Mouse (Mus musculus) cerebellum, adult 9-10 months (tissue): ENCODE measurements around the gene Sp9.
A peak's percentile ranks its signal among the peaks of the same experiment; 100 is the strongest.

Experiments used
- DNase-seq: peaks from one replicate; pipeline ENCODE4 v3.0.0; 2022

Sp9 gene

GRCm38 (mm10) chr2:73275261-73276040, 3.7 kb downstream of the Sp9 start:
- DNase-seq = peak; percentile 15

DNA sequence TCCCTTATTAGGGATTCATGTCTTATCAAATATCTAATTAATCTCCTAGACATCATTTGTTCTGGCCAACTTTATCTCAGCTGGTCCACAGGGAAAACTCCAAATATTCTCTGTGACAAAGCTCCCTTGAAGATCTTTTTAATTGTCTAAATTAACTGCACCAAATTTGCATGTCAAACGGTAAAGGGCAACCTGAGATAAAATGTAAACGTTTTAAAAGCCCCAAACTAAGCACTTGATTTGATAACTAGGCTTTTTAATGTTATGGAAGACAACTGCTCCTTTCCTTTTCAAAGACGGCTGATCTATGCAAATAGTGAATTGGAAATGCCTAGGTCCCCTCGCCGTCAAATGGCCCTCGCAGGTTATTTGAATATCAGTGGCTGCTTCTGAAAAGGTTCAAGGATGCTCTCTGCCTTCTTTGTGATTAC, 4.4 kb downstream of the Sp9 start:
- DNase-seq = peak; percentile 16

- no peak for DNase-seq
Observed at GRCm38 (mm10) chr2:73277021-73277708, 5.4 kb downstream of the Sp9 start.

GRCm38 (mm10) chr2:73277709-73278075, 6.0 kb downstream of the Sp9 start:
- peak; percentile 21 for DNase-seq

DNA sequence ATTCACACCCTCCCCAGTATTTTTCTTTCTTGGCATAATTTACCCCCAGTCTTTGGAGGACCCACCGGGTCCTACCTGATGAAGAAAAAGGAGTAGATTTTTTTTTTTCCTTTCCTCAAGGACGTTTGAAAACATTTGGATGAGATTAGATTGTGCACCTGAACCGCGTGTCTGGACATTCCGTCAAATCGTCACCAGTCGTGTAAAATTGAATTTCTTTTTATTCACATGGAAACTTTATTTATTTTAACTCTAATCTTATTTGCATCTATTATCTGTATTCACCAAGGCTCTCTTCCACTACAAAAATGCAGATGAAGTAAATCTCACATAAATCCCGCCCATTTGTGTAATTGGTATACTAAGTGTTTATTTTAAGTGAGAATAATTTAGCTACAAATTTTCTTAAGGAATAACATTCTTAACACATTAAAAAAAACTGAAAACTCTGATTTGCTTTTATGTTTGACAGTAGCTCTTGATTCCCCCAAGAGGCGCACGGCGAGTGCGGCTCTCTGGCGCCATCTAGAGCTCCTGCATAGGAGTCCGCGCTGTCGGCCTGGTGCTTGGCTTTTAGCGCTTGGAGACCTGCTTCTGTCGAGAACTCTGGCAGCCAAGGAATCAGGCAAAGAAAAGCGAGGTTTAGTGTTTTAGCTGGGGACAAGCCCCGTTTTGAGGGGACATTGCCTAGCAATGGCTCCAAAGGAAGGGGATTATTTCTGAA, 6.6 kb downstream of the Sp9 start:
- DNase-seq = peak; percentile 82

DNA sequence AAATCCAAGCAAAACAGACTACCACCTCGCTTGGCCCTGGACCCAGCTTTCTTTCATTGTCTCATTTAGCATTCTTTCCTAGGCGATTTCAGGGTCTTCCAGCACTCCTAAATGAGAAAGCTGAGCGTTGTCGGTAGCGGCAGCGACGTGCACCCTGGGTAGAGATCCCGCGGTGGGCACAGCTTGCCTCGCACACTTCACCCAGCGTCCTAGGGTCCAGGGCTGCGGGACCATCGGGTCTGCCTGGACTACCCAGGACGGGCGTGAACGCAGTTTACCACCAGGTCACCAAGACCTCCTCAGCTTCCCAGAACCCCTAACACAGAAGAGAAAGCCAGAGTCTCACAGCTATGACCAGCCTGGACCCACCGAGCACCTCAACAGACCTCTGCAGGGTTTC, 7.1 kb downstream of the Sp9 start:
- peak; percentile 18 for DNase-seq

DNA sequence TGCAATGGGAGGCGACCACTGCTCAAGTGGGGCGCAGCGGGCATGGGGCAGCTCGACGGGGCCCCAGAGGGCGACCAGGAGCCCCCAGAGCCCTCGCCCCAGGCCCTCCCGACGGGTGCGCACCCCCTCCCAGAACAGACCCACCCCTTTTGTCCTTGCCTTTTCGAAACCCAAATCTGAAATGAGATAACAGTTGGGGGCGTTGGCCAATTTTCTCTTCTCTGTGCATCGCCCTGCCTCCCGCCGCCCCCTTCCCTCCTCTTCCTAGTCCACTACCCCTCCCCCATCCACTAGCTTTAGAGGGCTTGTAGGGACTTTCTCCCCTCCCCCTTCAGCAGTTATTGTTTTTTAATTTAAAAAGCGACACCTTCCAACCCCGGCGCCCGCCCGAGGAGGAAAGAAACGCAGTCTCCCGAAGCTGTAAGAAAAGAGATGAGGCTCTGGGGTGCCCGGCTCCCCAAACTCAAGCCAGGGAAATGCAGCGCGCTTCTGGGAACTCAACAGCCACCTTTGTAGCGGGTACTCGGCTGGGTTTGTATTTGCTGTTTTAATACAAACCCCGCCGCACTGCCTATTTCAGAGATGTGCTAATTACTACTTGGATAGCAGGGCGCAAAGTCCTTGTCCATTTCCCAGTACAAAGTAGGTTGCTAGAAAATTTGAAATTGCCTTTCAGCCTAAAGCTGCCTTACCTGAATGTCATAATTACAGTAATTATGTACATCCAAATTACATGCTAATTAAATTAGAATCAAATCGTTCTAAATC, 7.7 kb downstream of the Sp9 start:
- no peak for DNase-seq

DNA sequence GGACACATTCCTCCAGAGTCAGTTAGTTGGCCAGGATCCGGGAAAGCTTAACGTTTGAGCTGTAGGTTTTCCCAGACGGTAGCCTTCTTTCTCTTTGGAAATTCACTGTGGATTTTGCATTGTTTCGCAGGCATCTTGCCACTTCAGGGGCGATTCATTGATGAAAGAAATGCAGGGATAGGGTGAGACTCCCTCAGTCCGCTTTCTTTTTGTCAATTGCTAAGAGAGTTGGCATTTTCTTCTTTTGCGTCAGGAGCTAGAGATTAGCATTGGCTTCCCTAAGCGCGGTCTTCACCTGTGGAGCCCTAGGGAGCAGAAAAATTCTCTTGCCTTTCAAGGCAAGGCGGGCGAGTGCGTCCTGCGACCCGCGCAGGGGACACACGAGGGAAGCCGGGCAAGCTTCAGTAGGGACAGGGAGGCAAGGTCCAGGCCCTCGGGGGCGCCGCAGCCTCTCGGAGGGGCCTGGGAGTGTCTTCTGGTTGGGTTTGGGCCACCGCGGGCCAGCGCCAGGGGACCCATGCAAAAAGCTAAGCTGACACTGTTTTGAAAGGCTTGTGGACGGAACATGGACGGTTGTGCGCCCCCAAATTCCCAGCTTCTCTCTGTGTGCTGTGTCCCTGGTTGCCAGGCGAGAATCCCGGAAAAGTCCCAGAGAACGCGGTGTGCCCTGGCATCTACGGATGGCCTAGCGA, 8.8 kb downstream of the Sp9 start:
- DNase-seq = no peak

- DNase-seq = no peak
Observed at GRCm38 (mm10) chr2:73281048-73281661, 9.4 kb downstream of the Sp9 start.

- no peak for DNase-seq
Observed at GRCm38 (mm10) chr2:73281707-73282106, 10.0 kb downstream of the Sp9 start.

DNA sequence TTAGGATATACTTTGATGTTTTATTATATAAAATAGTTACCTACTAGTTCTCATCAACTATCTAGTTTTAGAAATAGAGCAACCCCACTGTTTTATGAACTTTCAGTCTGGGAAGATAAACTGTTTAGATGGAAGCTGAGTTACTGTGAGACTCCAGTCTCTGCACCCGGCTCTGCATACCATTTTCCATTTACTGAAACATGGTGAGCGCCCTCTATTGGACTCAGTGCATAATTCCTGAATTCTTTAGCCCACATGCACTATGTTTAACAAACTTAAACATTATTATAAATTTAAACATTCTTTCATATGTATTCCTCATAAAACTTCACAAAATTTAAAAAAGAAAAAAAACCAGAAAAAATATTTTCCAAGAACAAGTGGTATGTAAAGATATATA, 13.9 kb downstream of the Sp9 start:
- peak; percentile 31 for DNase-seq

- no peak for DNase-seq
Observed at GRCm38 (mm10) chr2:73291130-73291529, 19.4 kb downstream of the Sp9 start.

DNA sequence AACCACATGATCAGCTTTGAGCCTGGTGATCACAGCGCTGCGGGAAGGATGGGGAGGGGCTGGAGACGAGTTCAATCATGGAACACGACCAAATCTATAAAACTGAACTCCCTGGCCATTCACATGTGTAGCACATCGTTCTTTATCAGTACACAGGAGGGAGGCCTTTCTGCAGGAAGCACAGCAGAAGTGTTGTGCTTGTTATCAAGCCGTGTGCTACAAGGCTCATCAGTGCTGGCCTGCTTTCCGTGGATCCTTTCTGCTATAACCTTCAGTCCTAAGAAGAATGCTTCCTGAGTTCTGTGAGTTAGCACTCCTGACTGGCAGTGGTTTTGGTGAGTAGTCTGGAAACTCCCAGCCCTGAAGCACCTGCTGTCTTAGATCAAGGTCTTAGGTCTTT, 23.3 kb downstream of the Sp9 start:
- DNase-seq = no peak

GRCm38 (mm10) chr2:73298154-73298553, 26.4 kb downstream of the Sp9 start:
- no peak for DNase-seq

- DNase-seq = no peak
Observed at GRCm38 (mm10) chr2:73298841-73299240, 27.1 kb downstream of the Sp9 start.

- DNase-seq = no peak
Observed at GRCm38 (mm10) chr2:73301979-73302378, 30.3 kb downstream of the Sp9 start.

- DNase-seq = no peak
Observed at GRCm38 (mm10) chr2:73302722-73303121, 31.0 kb downstream of the Sp9 start.

DNA sequence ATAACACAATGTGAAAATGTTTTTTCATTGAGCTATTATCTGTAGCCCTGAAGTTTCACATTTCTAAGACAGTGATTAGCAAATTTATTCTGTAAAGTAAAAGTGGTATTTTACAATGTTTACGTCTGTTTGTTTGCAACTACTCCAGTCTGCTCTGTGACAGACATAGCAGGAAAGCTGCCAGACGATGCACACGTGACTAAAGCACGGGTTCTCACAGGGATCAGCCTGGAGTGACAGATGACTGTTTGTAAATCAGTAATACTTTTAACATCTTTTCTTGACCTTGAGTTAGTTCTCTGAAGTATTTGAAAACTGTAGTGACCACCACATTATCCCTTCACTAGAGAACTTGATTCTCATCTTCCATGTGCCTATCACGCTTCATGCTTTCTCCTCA, 32.8 kb downstream of the Sp9 start:
- DNase-seq = no peak

DNA sequence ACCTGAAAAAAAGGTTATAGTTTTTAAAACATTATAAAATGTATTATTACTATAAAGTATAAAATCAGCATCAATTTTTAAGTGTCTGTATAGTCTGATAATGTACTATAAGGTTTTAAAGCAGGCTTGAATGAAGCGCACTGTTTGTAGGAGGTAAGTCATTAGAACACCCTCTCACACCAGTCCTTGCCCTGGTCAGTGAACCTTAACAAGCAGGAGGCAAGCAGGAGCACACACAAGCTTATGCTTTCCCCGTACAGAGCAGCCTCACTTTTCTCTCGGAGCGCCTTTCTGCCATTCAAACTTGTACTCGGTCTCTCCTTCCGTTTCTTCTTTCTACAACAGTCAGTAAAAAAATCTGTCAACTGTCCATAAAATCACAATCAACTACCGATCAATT, 34.3 kb downstream of the Sp9 start:
- DNase-seq = no peak

GRCm38 (mm10) chr2:73312152-73313116, 40.7 kb downstream of the Sp9 start, which contains the start of the genes Scrn3 and Cir1:
TSS of gene Scrn3 (plus strand) at chr2:73312601.
TSS of gene Cir1 (minus strand) at chr2:73312701.
- DNase-seq = peak; percentile 93

GRCm38 (mm10) chr2:73313117-73313501, 41.4 kb downstream of the Sp9 start:
- DNase-seq = peak; percentile 72
